Mouse (Mus musculus): ENCODE measurements around the gene Tppp. TPM values are rescaled to one million over a fixed set of nuclear protein-coding genes. Genes with fewer than 3 reads are reported as not detected.
A peak's percentile ranks its signal among the peaks of the same experiment; 100 is the strongest.
"Not testable (repeated sequence)": the region's sequence is repeated elsewhere in the genome, so short reads cannot be mapped to it uniquely, and the experiment has no call there.

Tppp gene
- total RNA-seq, 1 experiment from 2014 or later: not detected

DNA sequence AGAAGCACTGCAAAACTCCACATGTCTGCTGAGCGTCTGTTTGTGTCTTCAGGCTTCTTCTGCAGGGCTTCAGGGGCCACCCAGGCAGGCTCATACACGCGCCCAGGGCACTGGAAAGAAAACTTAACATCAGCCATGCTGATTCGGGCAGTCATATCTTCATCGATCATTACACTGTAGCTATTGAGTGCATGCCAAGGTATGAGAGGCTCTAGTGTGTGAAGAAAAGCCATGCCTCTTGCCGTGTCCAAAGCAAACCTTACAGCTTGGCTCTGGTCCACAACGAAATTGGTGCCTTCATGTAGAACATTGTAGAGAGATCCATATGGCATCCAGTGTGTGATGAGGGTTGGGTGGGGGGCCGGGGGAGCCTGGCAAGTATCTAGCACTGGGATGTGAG, 9.8 kb downstream of the Tppp start:
- not testable (repeated sequence) for ATAC-seq (replicated peaks; ENCODE audit: low read depth, poor library complexity, severe bottlenecking)

DNA sequence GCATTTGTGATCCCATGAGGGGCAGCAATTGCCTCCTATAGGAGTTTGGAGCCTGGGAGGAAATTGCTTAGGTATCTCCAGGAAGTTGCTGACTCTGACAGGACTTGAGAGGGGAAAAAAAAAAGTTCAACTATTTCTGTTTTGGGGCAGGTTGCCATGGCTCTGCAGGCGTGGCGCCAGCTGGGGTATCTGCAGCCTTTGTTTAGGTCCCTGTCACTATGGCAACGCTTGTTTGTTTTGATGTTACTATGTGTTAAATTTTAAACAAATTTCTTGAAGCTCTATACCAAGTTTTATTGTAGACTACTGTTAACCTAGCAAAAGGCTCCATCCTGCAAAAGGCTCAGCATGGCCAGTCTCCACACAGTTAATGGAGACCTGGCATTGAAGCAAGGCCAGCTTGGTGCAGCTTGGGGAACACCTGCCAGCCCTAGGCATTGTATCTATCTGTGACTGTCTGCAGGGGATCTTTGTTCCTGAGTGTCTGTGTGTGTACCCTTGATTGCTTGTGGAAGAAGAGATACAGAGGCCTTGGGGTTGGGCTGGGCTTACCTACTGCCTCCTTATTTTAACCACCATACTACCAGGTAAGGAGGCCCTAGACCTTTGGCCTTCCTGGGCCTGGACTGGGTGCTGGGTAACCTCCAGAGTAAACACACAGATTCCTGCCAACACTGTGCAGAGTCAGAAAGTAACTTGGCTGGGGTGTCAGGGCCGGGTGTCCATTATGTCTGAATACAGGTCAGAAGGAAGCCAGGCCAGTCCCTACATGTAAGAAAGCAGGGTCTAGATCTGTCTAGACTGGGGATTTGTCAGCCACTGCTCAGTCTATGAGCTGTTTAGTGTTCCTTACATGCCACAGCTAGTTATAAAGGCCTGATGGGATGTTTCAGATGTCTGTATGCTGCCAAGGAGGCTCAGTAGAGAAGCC, 16.2 kb downstream of the Tppp start:
- ATAC-seq (replicated peaks; ENCODE audit: low read depth, poor library complexity, severe bottlenecking): 0 out of 2 replicates have a peak, but pooled peaks have one; percentile 10

GRCm38 (mm10) chr13:74026215-74026614, 17.0 kb downstream of the Tppp start:
- ATAC-seq (replicated peaks; ENCODE audit: low read depth, poor library complexity, severe bottlenecking): peak; percentile 75

GRCm38 (mm10) chr13:74028116-74028515, 18.9 kb downstream of the Tppp start:
- no peak for ATAC-seq (replicated peaks; ENCODE audit: low read depth, poor library complexity, severe bottlenecking)

DNA sequence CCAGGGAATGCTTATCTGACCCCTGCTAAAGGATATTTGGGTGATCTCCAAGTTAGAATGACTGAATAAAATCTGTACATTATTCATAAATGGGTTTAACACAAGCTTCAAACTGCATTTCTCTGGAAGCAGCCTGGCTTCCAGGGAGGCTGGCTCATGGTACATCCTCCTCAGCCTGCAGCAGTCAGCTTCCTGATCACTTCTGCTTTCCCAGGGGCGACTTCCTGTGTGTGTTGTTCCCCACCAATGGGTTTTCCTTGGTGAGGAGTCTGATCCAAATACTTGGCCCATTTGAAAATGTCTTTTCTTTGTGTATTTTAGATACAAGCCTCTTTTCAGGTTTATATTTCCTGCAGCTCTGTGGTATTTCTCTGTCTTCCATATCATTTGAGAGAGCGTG, 19.8 kb downstream of the Tppp start:
- 0 out of 2 replicates have a peak, but pooled peaks have one; percentile 39 for ATAC-seq (replicated peaks; ENCODE audit: low read depth, poor library complexity, severe bottlenecking)

- ATAC-seq (replicated peaks; ENCODE audit: low read depth, poor library complexity, severe bottlenecking): no peak
Observed at GRCm38 (mm10) chr13:74030691-74031090, 21.5 kb downstream of the Tppp start.

- ATAC-seq (replicated peaks; ENCODE audit: low read depth, poor library complexity, severe bottlenecking): no peak
Observed at GRCm38 (mm10) chr13:74031133-74031532, 21.9 kb downstream of the Tppp start.

DNA sequence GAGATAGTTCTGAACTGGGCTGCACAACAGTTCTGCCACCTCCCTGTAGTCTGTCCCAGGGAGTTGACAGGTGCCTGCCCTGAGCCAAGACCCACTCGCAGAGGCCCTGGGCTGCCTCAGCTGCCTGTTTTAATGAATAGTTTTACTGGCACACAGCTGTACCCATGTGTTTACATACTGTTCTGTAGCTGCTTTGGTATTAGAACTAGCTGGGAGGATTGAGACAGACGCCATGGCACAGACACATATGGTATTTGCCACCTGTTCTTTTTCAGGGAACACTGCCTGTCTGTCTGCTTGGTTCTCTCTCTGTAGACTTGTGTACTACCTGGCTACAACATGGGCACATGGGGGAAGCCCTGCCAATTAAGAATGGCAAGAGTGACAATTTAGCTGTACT, 25.5 kb downstream of the Tppp start:
- ATAC-seq (replicated peaks; ENCODE audit: low read depth, poor library complexity, severe bottlenecking): no peak

- no peak for ATAC-seq (replicated peaks; ENCODE audit: low read depth, poor library complexity, severe bottlenecking)
Observed at GRCm38 (mm10) chr13:74035776-74036175, 26.6 kb downstream of the Tppp start.

DNA sequence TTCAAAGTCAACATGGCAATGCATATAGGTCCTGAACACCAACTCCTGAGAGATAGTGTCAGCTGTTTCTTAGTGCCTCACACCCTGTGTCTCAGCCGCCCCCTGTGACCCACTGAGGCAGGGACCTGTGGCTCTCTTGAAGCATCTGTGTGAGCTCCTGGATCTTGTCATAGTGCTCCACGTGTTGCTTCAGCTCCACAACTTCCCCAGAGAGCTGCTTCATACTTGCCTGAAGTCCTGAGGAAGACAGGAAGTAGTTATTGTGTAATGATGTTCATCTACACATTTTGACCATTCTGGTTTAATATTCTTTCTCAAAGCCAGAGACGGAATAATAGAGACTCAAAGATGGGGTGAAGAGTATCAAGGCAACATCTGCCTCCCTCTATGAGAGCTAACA, 30.7 kb downstream of the Tppp start:
- no peak for ATAC-seq (replicated peaks; ENCODE audit: low read depth, poor library complexity, severe bottlenecking)

- ATAC-seq (replicated peaks; ENCODE audit: low read depth, poor library complexity, severe bottlenecking): no peak
Observed at GRCm38 (mm10) chr13:74056194-74056593, 47.0 kb downstream of the Tppp start.

DNA sequence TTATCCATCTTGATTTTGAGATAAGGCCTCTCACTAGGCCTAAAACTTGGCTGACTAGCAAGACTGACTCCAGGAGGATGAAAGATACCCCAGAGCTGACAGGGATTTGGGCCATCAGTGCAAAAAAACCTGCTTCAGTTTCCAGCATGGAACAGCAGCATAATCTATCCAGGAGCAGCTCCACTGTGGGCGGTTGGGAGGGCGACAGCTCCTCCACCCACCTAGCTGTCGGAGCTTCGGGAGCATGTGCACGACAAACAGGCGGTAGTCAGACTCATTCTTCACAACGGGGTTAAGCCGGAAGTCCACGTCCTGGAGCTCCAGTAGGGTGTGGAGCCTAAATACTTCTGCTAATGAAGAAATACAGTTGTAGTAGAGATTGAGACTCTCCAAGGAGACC, 48.9 kb downstream of the Tppp start:
- ATAC-seq (replicated peaks; ENCODE audit: low read depth, poor library complexity, severe bottlenecking): no peak

DNA sequence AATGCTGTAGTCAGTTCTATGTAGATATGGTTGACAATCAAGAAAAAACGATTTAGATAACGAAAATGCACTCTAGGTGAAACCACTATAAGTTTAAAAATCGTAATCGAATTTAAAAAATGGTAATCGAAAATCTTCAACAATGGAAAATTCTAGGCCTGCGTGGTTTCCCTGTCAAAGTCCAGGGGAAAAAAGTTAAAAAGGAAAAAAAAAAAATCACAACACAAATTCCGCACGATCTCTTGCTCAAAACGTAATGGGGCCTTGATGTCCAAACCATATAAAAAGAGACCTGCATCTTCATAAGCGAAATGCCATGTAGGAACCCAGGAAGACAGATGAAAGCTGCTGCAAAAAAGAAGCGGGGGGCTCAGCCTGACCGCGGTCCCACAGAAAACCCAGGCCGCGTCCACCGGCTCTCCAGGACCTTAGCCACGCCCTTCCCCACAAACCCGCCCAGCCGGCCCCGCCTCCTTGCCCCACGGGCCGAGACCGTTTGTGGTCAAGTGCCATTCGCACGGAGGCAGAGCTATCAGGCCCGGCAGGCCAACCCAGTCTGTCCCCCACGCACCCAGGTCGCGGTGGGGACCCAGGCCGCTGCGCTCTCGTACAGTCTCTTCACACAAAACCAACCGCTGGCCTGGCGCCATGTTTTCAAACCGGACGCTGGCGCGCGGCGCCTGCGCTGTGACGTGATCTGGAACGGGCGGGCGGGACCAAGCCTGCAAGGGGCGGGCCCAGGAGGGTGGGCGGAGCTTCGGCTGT, 52.6 kb downstream of the Tppp start, which contains the start of gene Cep72:
Gene Cep72 (minus strand): TSS at position 687 of the 765 bp plus-strand sequence.
- ATAC-seq (replicated peaks; ENCODE audit: low read depth, poor library complexity, severe bottlenecking): peak; percentile 97

DNA sequence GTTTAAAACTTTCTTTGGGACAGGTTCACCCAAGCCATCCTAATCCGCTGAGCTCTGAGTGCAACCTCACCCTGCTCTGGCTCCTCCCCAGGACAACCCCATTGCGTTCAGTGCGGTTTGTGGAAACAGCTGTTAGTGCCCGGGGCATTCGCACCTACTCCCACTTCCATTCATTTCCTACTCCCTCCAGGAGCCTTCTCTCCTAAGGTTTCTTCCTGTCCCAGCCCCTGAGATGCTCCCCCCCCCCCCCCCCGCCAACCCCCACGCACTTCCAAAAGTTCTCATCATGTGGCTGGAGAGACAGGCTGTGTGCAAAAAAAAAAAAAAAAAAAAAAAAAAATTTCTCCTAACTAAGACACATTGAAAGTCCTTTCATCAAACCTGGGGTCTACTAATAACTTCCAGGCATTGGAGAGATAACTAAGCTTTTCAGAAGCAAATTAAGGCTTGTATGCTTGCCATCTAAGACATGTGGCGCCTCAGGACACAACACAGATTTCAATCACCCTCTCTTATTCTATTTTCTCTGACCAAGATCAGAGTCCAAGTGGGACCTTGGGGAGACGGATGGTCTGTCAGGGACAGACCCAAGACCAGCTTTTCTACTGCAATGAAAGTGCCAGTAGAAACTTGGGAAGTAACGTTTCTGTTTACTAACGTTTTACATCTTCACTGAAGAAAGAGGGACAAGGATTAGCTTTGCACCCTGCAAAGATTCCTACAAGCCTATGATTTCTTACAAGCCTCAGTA, 53.3 kb downstream of the Tppp start:
- ATAC-seq (replicated peaks; ENCODE audit: low read depth, poor library complexity, severe bottlenecking): no peak; the same call in 1 of the 2 replicates

- ATAC-seq (replicated peaks; ENCODE audit: low read depth, poor library complexity, severe bottlenecking): no peak
Observed at GRCm38 (mm10) chr13:74063340-74064050, 54.3 kb downstream of the Tppp start.

GRCm38 (mm10) chr13:74066576-74066975, 57.4 kb downstream of the Tppp start:
- ATAC-seq (replicated peaks; ENCODE audit: low read depth, poor library complexity, severe bottlenecking): no peak

DNA sequence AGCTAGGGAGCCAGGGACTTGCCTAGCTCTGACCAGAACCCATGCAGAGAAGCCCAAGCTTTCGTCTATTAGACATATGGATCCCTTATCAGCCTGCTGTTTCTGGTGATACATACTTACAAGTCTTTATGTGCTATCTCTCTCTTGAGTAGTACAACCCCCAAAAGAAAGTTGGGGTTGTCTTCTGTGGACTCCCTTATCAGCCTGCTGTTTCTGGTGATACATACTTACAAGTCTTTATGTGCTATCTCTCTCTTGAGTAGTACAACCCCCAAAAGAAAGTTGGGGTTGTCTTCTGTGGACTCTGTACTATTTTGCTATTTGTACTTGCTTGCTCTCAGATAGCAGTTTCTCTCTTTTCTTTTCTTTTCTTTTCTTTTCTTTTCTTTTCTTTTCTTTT, 62.0 kb downstream of the Tppp start:
- peak; percentile 56; the same call in 1 of the 2 replicates for ATAC-seq (replicated peaks; ENCODE audit: low read depth, poor library complexity, severe bottlenecking)

GRCm38 (mm10) chr13:74071714-74072113, 62.5 kb downstream of the Tppp start:
- ATAC-seq (replicated peaks; ENCODE audit: low read depth, poor library complexity, severe bottlenecking): no peak

DNA sequence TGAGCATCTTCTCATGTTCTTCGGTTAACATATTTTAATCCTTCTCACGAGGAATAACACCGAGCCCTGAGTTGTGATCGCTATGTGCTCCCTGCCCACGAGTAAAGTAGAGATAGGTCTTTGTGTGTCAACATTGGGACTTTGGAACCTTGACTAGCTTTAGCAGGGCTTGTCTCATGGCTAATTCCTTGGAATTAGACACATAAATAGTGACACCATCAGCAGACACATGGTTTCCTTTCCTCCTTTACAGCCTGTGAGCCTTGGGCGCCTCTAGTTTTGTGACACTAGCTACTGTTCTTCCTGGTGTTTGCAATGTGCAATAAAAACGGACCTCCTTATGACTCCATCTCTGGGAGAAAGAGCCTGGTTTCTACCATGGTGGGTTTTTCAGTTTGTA, 64.2 kb downstream of the Tppp start:
- ATAC-seq (replicated peaks; ENCODE audit: low read depth, poor library complexity, severe bottlenecking): no peak

All from common myeloid progenitor, adult 5-6 weeks (primary cell).